Mouse (Mus musculus) ES-Bruce4 (cell line): ENCODE results near the gene BC030867. TPM values are rescaled to one million over a fixed set of nuclear protein-coding genes. Genes with fewer than 3 reads are reported as not detected.

Source experiments
- H3K27ac ChIP-seq: 2 replicates; pipeline ENCODE4 v1.5.1; 2012; ENCODE audit warnings: low read length, inconsistent platforms; ENCODE audit not compliant: insufficient read depth
- H3K27me3 ChIP-seq: 2 replicates; pipeline ENCODE4 v1.6.1; 2012; ENCODE audit warnings: mild to moderate bottlenecking, low read length, inconsistent platforms; ENCODE audit not compliant: control insufficient read depth, poor library complexity, insufficient read depth, severe bottlenecking
- H3K36me3 ChIP-seq: 2 replicates; pipeline ENCODE4 v1.6.1; 2012; ENCODE audit warnings: inconsistent platforms, mild to moderate bottlenecking, low read length, moderate library complexity; ENCODE audit not compliant: control insufficient read depth, poor library complexity, insufficient read depth, severe bottlenecking
- H3K4me1 ChIP-seq: one replicate; pipeline ENCODE4 v1.8.1; 2011; ENCODE audit warnings: low read length; ENCODE audit not compliant: control insufficient read depth, insufficient read depth
- H3K4me3 ChIP-seq: 2 replicates; pipeline ENCODE4 v1.5.1; 2011; ENCODE audit warnings: low read depth, mild to moderate bottlenecking, low read length
- H3K9ac ChIP-seq: 2 replicates; pipeline ENCODE4 v1.6.1; 2012; ENCODE audit warnings: low read depth, mild to moderate bottlenecking, inconsistent platforms; ENCODE audit not compliant: poor library complexity, severe bottlenecking
- H3K9me3 ChIP-seq: replicated peaks from 2 replicates; pipeline ENCODE4 v1.6.1; 2012; ENCODE audit warnings: mild to moderate bottlenecking, low read length, inconsistent platforms; ENCODE audit not compliant: control insufficient read depth, poor library complexity, insufficient read depth, severe bottlenecking
- CTCF ChIP-seq: IDR thresholded peaks from one replicate; pipeline ENCODE4 v1.8.1; 2011; ENCODE audit warnings: low read depth, low read length
- EP300 ChIP-seq: IDR thresholded peaks from 2 replicates; pipeline ENCODE4 v1.6.1; 2011; ENCODE audit warnings: low read depth, low read length; ENCODE audit not compliant: insufficient read depth
- POLR2A ChIP-seq: IDR thresholded peaks from one replicate; pipeline ENCODE4 v1.8.1; 2011; ENCODE audit warnings: low read length; ENCODE audit not compliant: insufficient read depth
- polyA plus RNA-seq: library from polyadenylated mRNA; stranded (reverse); fragments of >200 nt; gene quantifications from 2 replicates; pipeline ENCODE4 v1.2.4, GENCODE M21; 2011; ENCODE audit warnings: low read depth; ENCODE audit not compliant: missing spikeins, insufficient read depth, insufficient read length

BC030867 gene
- polyA plus RNA-seq, 1 experiment: 34.0 TPM

DNA sequence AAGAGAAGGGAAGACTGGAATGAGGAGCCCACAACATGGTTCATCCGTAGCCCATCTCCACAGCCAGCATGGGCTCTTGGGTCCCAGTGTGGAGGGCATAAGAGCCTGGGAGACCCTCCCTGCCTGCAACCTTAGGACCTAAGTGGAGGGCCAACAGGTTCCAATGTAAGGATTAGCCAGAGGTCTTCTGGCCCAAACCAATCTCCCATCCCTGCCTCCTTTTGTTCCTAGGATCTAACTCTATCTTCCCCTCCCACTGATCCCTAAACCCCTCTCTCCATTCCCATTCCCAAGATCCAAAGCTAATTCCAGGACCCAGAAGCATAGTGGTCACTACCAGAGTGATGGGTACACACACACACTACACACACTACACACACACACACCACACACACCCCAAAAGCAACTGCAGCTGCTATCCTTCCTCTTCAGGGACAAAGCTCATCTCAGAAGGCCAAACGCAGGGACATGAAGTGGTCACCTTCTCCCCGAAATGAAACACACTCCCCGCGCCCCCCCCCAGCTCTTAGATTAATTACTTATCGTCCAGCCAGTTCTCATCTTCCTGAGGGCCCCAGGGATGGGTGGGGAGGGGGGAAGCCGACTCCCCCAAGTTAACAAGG lies 19.9 kb upstream of the BC030867 start:
- Histone ChIP-seq H3K9me3 (no peaks in the 10 kb centered on the region), H3K27ac (no peak overlapping the region), H3K36me3 (no peaks in the 10 kb centered on the region), H3K4me1 (peaks cover 12% of the 10 kb centered on the region), H3K4me3 (peak overlapping the region; percentile 89), H3K9ac (peak overlapping the region; percentile 83), H3K27me3 (no peaks in the 10 kb centered on the region)
- TF ChIP-seq CTCF: no peak
- no peak for TF ChIP-seq EP300
- TF ChIP-seq POLR2A: no peak

DNA sequence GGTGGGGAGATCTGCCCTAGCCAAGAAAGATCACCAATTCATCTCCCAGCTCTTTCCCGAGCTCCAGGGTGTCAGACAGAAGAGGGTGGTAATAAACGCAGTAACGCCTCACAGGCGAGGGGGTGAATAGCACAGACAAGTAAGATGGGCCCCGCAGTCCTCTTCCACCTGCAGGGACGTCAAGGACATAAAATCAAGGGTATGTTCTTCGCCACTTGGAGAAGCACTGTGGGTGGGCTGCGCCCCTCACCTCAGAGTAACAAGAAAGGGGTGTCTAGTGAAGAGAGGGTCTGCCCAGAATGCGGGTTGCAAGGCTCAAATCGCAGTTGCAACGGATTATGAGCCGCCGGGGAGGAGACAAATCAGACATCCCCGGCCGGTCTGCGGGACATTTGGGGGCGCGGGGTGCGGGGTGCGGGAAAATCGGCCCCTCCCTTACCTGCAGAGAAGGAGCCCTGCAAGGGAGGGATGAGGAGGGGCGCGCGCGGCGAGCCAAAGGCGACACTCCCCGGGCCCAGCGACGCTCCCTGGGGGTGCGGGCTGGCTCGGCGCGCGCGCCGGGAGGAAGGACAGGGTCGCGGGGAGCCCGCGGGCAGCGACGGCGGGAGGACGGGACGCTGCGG lies 19.2 kb upstream of the BC030867 start:
- Histone ChIP-seq H3K27me3 (no peaks in the 10 kb centered on the region), H3K4me1 (peaks cover 10% of the 10 kb centered on the region), H3K27ac (no peak overlapping the region), H3K9ac (peak overlapping the region; percentile 83), H3K36me3 (no peaks in the 10 kb centered on the region), H3K4me3 (peak overlapping the region; percentile 89), H3K9me3 (no peaks in the 10 kb centered on the region)
- TF ChIP-seq CTCF (no peak), POLR2A (no peak), EP300 (no peak)

DNA sequence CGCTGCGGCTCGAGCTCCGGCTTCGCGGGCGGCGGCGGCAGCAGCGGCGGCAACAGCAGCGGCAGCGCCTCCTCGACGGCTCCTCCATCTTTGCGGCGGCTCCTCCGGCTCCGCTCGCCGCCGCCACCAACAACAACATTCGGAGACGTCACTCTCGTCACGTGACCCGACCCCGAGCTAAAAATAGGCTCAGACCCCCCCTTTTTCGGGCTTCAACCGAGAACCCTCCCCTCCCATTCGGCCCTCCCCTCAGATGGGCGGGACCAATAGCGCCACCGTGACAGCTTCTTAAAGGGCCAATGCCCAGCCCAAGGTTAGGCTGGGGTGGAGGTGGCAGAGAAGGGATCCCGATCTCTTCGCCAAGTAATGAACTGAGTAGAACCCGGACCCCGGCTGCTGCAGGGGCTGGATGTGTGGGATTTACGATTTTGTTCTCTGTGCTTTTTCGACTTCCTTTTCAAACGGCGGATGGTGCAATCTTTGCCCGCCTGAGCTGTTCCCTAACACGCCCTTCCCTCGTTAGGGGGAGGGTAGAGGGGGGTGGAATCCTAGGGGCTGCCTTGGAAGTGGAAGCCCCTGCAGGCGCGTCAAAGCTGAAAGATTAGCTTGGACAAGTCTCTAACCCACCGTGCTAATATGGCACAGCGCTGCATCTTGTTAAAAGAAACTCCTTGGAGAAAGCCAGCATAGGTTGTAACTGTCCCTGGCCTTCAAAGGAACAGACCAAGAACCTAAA lies 18.5 kb upstream of the BC030867 start, which contains the start of gene Hdac5:
Gene Hdac5 (minus strand): TSS at position 161 of the 736 bp plus-strand sequence.
- H3K9ac ChIP-seq: peak within 1 kb of the TSS; percentile 83
- no peaks in the 10 kb centered on the region for H3K27me3 ChIP-seq
- H3K27ac ChIP-seq: no peak within 1 kb of the TSS
- H3K9me3 ChIP-seq: no peaks in the 10 kb centered on the region
- peaks cover 10% of the 10 kb centered on the region for H3K4me1 ChIP-seq
- H3K36me3 ChIP-seq: no peaks in the 10 kb centered on the region
- H3K4me3 ChIP-seq: peak within 1 kb of the TSS; percentile 89
- no peak for TF ChIP-seq EP300
- TF ChIP-seq POLR2A: peak; percentile 31
- TF ChIP-seq CTCF: no peak

DNA sequence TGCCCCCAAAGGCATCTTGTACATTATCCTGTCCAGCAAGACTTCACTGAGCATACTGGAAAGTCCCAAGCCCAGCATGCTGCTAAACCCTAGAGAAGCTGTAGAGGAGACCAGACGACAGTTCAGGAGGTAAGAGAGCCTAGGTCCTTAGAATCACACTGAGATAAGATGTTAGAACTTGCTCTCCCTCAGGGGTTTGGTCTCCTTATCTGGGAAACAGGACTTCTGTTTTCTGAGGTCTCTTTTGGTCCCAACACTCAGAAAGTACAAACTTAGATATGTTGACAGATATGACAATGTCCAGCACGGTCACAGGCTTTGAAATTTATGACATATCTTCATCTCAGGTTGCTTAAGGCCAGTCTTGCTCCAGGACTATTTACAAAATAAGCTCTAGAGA lies 12.7 kb upstream of the BC030867 start:
- no peaks in the 10 kb centered on the region for H3K27me3 ChIP-seq
- TF ChIP-seq EP300 (no peak), POLR2A (no peak), CTCF (no peak)
- no peak overlapping the region for H3K4me3 ChIP-seq
- H3K36me3 ChIP-seq: no peaks in the 10 kb centered on the region
- no peak overlapping the region for H3K27ac ChIP-seq
- H3K9ac ChIP-seq: no peak overlapping the region
- no peaks in the 10 kb centered on the region for H3K9me3 ChIP-seq
- no peaks in the 10 kb centered on the region for H3K4me1 ChIP-seq

DNA sequence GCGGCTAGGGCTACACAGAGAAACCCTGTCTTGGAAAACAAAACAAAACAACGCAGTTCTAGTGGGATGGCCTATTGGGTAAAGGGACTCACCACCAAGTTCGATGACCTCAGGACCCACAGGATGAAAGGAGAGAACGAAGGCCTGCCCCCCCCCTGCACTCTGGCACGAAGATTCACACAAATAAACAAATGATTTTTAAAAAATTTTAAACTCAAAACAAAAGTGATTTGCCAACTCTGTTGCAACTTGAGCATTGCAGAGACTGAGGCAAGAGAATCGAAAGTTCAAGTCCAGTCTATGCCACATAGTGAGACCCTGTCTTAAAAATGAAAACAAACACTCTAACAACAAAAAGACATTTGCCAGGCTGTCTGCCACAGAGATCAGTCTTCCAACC lies 8.0 kb upstream of the BC030867 start:
- TF ChIP-seq CTCF (no peak), POLR2A (no peak), EP300 (no peak)
- no peaks in the 10 kb centered on the region for H3K9me3 ChIP-seq

More for the DNA sequence above, 8.0 kb upstream of the BC030867 start:
- Histone ChIP-seq H3K27me3 (no peaks in the 10 kb centered on the region), H3K4me1 (no peaks in the 10 kb centered on the region), H3K36me3 (no peaks in the 10 kb centered on the region), H3K9ac (no peak overlapping the region), H3K4me3 (no peak overlapping the region), H3K27ac (no peak overlapping the region)
